Mouse (Mus musculus): ENCODE results near the gene Copa. TPM values are rescaled to one million over a fixed set of nuclear protein-coding genes. Genes with fewer than 3 reads are reported as not detected.

Gene Copa
- polyA plus RNA-seq, 1 experiment from 2014 or later = 187 TPM

GRCm38 (mm10) chr1:172154536-172154935 lies 72.2 kb downstream of the Copa start:
- Histone ChIP-seq H3K9ac (ENCODE audit: low read length) (no peak overlapping the region), H3K36me3 (ENCODE audit: control insufficient read depth, insufficient read depth, low read length) (no peaks in the 10 kb centered on the region; the same call in 1 of the 2 replicates), H3K27me3 (ENCODE audit: control insufficient read depth, insufficient read depth, low read length) (no peaks in the 10 kb centered on the region), H3K4me1 (replicated peaks; ENCODE audit: control insufficient read depth, insufficient read depth, low read length) (no peaks in the 10 kb centered on the region), H3K4me2 (ENCODE audit: low read depth, low read length, severe bottlenecking) (no peak overlapping the region), H3K27ac (ENCODE audit: low read depth, low read length) (no peak overlapping the region), H3K4me3 (ENCODE audit: low read depth, low read length) (no peak overlapping the region), H3K9me3 (ENCODE audit: control insufficient read depth, low read length) (no peaks in the 10 kb centered on the region)
- 95% methylated on average over 3 of the region's 3 CpGs for WGBS
- DNase-seq (ENCODE audit: low spot score) = no peak
- ATAC-seq (replicated peaks; ENCODE audit: low FRiP score) = no peak

GRCm38 (mm10) chr1:172155518-172155917 lies 73.2 kb downstream of the Copa start:
- Histone ChIP-seq H3K4me2 (ENCODE audit: low read depth, low read length, severe bottlenecking) (no peak overlapping the region), H3K9me3 (ENCODE audit: control insufficient read depth, low read length) (no peaks in the 10 kb centered on the region), H3K4me1 (replicated peaks; ENCODE audit: control insufficient read depth, insufficient read depth, low read length) (no peaks in the 10 kb centered on the region), H3K4me3 (ENCODE audit: low read depth, low read length) (no peak overlapping the region), H3K36me3 (ENCODE audit: control insufficient read depth, insufficient read depth, low read length) (no peaks in the 10 kb centered on the region; the same call in 1 of the 2 replicates), H3K27me3 (ENCODE audit: control insufficient read depth, insufficient read depth, low read length) (no peaks in the 10 kb centered on the region), H3K27ac (ENCODE audit: low read depth, low read length) (no peak overlapping the region), H3K9ac (ENCODE audit: low read length) (no peak overlapping the region)
- 92% methylated on average over 3 of the region's 3 CpGs for WGBS
- DNase-seq (ENCODE audit: low spot score) (no peak), ATAC-seq (replicated peaks; ENCODE audit: low FRiP score) (no peak)

DNA sequence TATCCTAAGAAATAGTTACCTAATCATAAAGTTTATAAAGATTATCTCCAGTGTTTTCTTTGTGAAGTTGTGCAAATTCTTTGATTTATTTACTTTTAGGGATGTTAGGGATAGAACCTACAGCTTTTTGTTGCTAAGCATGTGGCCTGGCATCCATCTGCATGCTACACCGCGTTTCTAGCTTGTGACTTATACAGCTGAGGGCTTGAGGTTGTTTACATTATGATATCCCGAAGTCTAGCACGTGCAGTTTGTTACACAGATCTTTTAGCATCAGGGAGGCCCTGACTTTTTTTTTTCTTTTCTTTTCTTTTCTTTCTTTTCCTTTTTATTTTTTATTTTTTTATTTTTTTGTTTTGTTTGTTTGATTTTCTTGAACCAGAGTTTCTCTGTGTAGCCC lies 77.6 kb downstream of the Copa start:
- no peaks in the 10 kb centered on the region; the same call in 1 of the 2 replicates for H3K36me3 ChIP-seq (ENCODE audit: control insufficient read depth, insufficient read depth, low read length)
- no peak for ATAC-seq (replicated peaks; ENCODE audit: low FRiP score)

DNA sequence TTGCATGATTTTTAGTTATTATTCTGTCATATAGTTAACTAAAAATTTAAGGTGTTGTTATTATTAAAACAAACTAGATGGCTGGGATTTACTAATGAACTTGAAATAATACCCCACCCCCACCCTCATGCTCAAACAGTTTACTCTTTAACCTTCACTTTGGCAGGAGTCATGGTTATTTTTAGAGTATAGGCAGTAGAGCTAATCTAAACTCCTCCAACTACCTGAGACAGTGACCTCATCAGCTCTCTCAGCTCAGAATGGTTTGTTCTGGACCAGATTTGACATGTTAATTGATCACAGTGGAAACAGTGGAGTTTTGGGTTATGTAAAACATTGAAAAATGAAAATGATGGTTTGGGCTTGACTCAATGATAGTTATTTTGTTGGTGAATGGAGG lies 78.2 kb downstream of the Copa start:
- Histone ChIP-seq H3K9me3 (ENCODE audit: control insufficient read depth, low read length) (no peaks in the 10 kb centered on the region), H3K9ac (ENCODE audit: low read length) (no peak overlapping the region), H3K4me1 (replicated peaks; ENCODE audit: control insufficient read depth, insufficient read depth, low read length) (no peaks in the 10 kb centered on the region), H3K36me3 (ENCODE audit: control insufficient read depth, insufficient read depth, low read length) (no peaks in the 10 kb centered on the region; the same call in 1 of the 2 replicates), H3K27ac (ENCODE audit: low read depth, low read length) (no peak overlapping the region), H3K27me3 (ENCODE audit: control insufficient read depth, insufficient read depth, low read length) (no peaks in the 10 kb centered on the region), H3K4me3 (ENCODE audit: low read depth, low read length) (no peak overlapping the region), H3K4me2 (ENCODE audit: low read depth, low read length, severe bottlenecking) (no peak overlapping the region)
- no peak for ATAC-seq (replicated peaks; ENCODE audit: low FRiP score)
- no peak for DNase-seq (ENCODE audit: low spot score)

More for the DNA sequence above, 77.6 kb downstream of the Copa start:
- H3K4me3 ChIP-seq (ENCODE audit: low read depth, low read length) = no peak overlapping the region
- H3K9me3 ChIP-seq (ENCODE audit: control insufficient read depth, low read length) = no peaks in the 10 kb centered on the region
- DNase-seq (ENCODE audit: low spot score) = no peak
- WGBS = 86% methylated on average over 4 of the region's 4 CpGs
- no peak overlapping the region for H3K9ac ChIP-seq (ENCODE audit: low read length)
- no peak overlapping the region for H3K27ac ChIP-seq (ENCODE audit: low read depth, low read length)
- no peak overlapping the region for H3K4me2 ChIP-seq (ENCODE audit: low read depth, low read length, severe bottlenecking)
- no peaks in the 10 kb centered on the region for H3K27me3 ChIP-seq (ENCODE audit: control insufficient read depth, insufficient read depth, low read length)
- no peaks in the 10 kb centered on the region for H3K4me1 ChIP-seq (replicated peaks; ENCODE audit: control insufficient read depth, insufficient read depth, low read length)

GRCm38 (mm10) chr1:172162009-172162408 lies 79.7 kb downstream of the Copa start:
- no peak for DNase-seq (ENCODE audit: low spot score)
- Histone ChIP-seq H3K36me3 (ENCODE audit: control insufficient read depth, insufficient read depth, low read length) (0 out of 2 replicates have a peak, but pooled peaks cover 3% of the 10 kb centered on the region), H3K27me3 (ENCODE audit: control insufficient read depth, insufficient read depth, low read length) (no peaks in the 10 kb centered on the region), H3K4me1 (replicated peaks; ENCODE audit: control insufficient read depth, insufficient read depth, low read length) (no peaks in the 10 kb centered on the region), H3K27ac (ENCODE audit: low read depth, low read length) (no peak overlapping the region), H3K4me2 (ENCODE audit: low read depth, low read length, severe bottlenecking) (no peak overlapping the region), H3K4me3 (ENCODE audit: low read depth, low read length) (no peak overlapping the region), H3K9ac (ENCODE audit: low read length) (no peak overlapping the region), H3K9me3 (ENCODE audit: control insufficient read depth, low read length) (no peaks in the 10 kb centered on the region)
- ATAC-seq (replicated peaks; ENCODE audit: low FRiP score) = no peak; the same call in 1 of the 2 replicates
- 97% methylated on average over 1 of the region's 1 CpGs for WGBS

GRCm38 (mm10) chr1:172162959-172163358 lies 80.6 kb downstream of the Copa start:
- Histone ChIP-seq H3K27me3 (ENCODE audit: control insufficient read depth, insufficient read depth, low read length) (no peaks in the 10 kb centered on the region), H3K9me3 (ENCODE audit: control insufficient read depth, low read length) (no peaks in the 10 kb centered on the region), H3K9ac (ENCODE audit: low read length) (no peak overlapping the region), H3K4me1 (replicated peaks; ENCODE audit: control insufficient read depth, insufficient read depth, low read length) (no peaks in the 10 kb centered on the region), H3K27ac (ENCODE audit: low read depth, low read length) (no peak overlapping the region), H3K36me3 (ENCODE audit: control insufficient read depth, insufficient read depth, low read length) (0 out of 2 replicates have a peak, but pooled peaks cover 3% of the 10 kb centered on the region), H3K4me2 (ENCODE audit: low read depth, low read length, severe bottlenecking) (no peak overlapping the region), H3K4me3 (ENCODE audit: low read depth, low read length) (no peak overlapping the region)
- no peak for ATAC-seq (replicated peaks; ENCODE audit: low FRiP score)
- no peak for DNase-seq (ENCODE audit: low spot score)
- WGBS = 90% methylated on average over 6 of the region's 6 CpGs

DNA sequence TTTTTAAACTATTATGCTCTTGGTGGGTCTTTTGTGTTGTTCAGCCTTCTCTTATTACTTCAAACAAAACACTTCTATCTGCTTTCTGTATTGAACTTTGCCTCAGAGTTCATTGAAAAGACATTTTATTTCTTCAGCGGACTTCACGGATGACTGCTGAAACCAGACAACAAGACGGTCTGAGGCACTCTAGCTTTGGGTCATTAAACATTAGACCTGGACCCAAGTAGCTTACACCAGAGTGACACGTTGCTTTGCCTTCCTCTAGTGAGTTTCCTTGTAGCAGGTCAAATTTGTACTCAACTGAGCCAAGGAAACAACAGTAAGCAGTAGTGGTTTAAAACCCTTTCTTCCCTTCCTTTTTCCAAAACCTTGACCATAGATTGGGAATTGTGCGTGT lies 85.6 kb downstream of the Copa start:
- Histone ChIP-seq H3K27me3 (ENCODE audit: control insufficient read depth, insufficient read depth, low read length) (no peaks in the 10 kb centered on the region), H3K9ac (ENCODE audit: low read length) (no peak overlapping the region), H3K4me2 (ENCODE audit: low read depth, low read length, severe bottlenecking) (no peak overlapping the region), H3K27ac (ENCODE audit: low read depth, low read length) (no peak overlapping the region), H3K4me3 (ENCODE audit: low read depth, low read length) (no peak overlapping the region), H3K36me3 (ENCODE audit: control insufficient read depth, insufficient read depth, low read length) (peaks cover 20% of the 10 kb centered on the region), H3K9me3 (ENCODE audit: control insufficient read depth, low read length) (no peaks in the 10 kb centered on the region), H3K4me1 (replicated peaks; ENCODE audit: control insufficient read depth, insufficient read depth, low read length) (no peaks in the 10 kb centered on the region)
- ATAC-seq (replicated peaks; ENCODE audit: low FRiP score) (no peak), DNase-seq (ENCODE audit: low spot score) (no peak)
- WGBS = 69% methylated on average over 5 of the region's 5 CpGs

- ATAC-seq (replicated peaks; ENCODE audit: low FRiP score) (no peak), DNase-seq (ENCODE audit: low spot score) (no peak)
- no peak overlapping the region for H3K27ac ChIP-seq (ENCODE audit: low read depth, low read length)
- H3K27me3 ChIP-seq (ENCODE audit: control insufficient read depth, insufficient read depth, low read length) = no peaks in the 10 kb centered on the region
- peaks cover 26% of the 10 kb centered on the region for H3K36me3 ChIP-seq (ENCODE audit: control insufficient read depth, insufficient read depth, low read length)
- no peaks in the 10 kb centered on the region for H3K4me1 ChIP-seq (replicated peaks; ENCODE audit: control insufficient read depth, insufficient read depth, low read length)
- no peaks in the 10 kb centered on the region for H3K9me3 ChIP-seq (ENCODE audit: control insufficient read depth, low read length)
- no peak overlapping the region for H3K9ac ChIP-seq (ENCODE audit: low read length)
- H3K4me2 ChIP-seq (ENCODE audit: low read depth, low read length, severe bottlenecking) = no peak overlapping the region
- no peak overlapping the region for H3K4me3 ChIP-seq (ENCODE audit: low read depth, low read length)
- 97% methylated on average over 5 of the region's 5 CpGs for WGBS
Measured at GRCm38 (mm10) chr1:172169809-172170208, 87.5 kb downstream of the Copa start.

All from forebrain, embryonic 11.5 days (tissue).